Mouse (Mus musculus) liver, embryonic 14.5 days (tissue): ENCODE measurements around the gene Slc16a1.

ENCODE experiments used
- CTCF ChIP-seq: IDR thresholded peaks from 2 replicates; pipeline ENCODE4 v1.5.1; 2016; ENCODE audit warnings: antibody characterized with exemption, low read depth, control low read depth
- EP300 ChIP-seq: IDR thresholded peaks from 2 replicates; pipeline ENCODE4 v1.6.1; 2016; ENCODE audit warnings: antibody characterized with exemption, low read depth

DNA sequence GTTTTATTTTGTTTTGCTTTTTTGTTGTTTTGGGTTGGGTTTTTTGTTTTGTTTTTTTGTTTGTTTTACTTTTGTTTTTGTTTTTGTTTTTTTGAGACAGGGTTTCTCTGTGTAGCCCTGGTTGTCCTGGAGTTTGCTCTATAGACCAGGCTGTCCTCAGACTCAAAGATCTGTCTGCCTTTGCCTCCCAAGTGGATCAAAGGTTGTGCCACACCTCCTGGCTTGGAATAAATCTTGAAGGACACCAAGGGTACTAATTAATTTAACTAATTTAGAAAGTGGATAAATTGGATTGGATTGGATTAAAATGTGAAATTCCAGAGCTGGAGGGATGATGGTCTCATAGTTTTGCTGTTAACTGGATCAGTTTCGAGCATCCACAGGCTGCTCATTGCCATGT, 63.3 kb downstream of the Slc16a1 start:
- TF ChIP-seq CTCF (no peak), EP300 (no peak)
